Mouse (Mus musculus): ENCODE measurements at regions not wholly inside any gene's neighbourhood (a gene's known extent, or its start where the extent isn't known, plus 50 kb on each side); places are given as distances from the start of the nearest gene placed in this dataset.

- TF ChIP-seq MAFK (IDR thresholded peaks at IDR 0.05; ENCODE audit: insufficient read depth, low read depth, low read length) (no peak), ZC3H11A (IDR thresholded peaks at IDR 0.05; ENCODE audit: borderline replicate concordance, low read depth, low read length) (no peak), ZNF384 (IDR thresholded peaks at IDR 0.05; ENCODE audit: low read depth, low read length) (no peak)
- Histone ChIP-seq H3K9ac (ENCODE audit: insufficient read depth, low read depth, low read length, poor library complexity, severe bottlenecking) (no peak overlapping the region), H3K9me3 (ENCODE audit: control insufficient read depth, insufficient read depth, low read depth, low read length) (no peaks in the 10 kb centered on the region), H3K36me3 (ENCODE audit: control insufficient read depth, insufficient read depth, low read length, poor library complexity, severe bottlenecking) (no peaks in the 10 kb centered on the region), H3K4me3 (ENCODE audit: insufficient read depth in 1 of 2, low read depth in 1 of 2, low read length in 2 of 2, poor library complexity in 1 of 2, severe bottlenecking in 1 of 2) (no peak overlapping the region), H3K4me1 (ENCODE audit: control insufficient read depth in 2 of 2, insufficient read depth in 2 of 2, low read length in 2 of 2, poor library complexity in 1 of 2) (no peaks in the 10 kb centered on the region), H3K27ac (ENCODE audit: insufficient read depth, low read depth, low read length, poor library complexity, severe bottlenecking) (no peak overlapping the region)
- DNase-seq (ENCODE audit: low read depth, low spot score) = no peak
- in situ Hi-C loops (cut with MboI; ENCODE audit: low sequenced_read_pairs in 2 of 2, unreplicated experiment in 2 of 2) = no loop called here
Measured at GRCm38 (mm10) chr2:167823513-167823912, 108.3 kb upstream of the Ptpn1 start.

- Histone ChIP-seq H3K9ac (ENCODE audit: insufficient read depth, low read depth, low read length, poor library complexity, severe bottlenecking) (no peak overlapping the region), H3K4me1 (ENCODE audit: control insufficient read depth in 2 of 2, insufficient read depth in 2 of 2, low read length in 2 of 2, poor library complexity in 1 of 2) (no peaks in the 10 kb centered on the region), H3K36me3 (ENCODE audit: control insufficient read depth, insufficient read depth, low read length, poor library complexity, severe bottlenecking) (no peaks in the 10 kb centered on the region), H3K4me3 (ENCODE audit: insufficient read depth in 1 of 2, low read depth in 1 of 2, low read length in 2 of 2, poor library complexity in 1 of 2, severe bottlenecking in 1 of 2) (no peak overlapping the region), H3K27ac (ENCODE audit: insufficient read depth, low read depth, low read length, poor library complexity, severe bottlenecking) (no peak overlapping the region), H3K9me3 (ENCODE audit: control insufficient read depth, insufficient read depth, low read depth, low read length) (no peaks in the 10 kb centered on the region)
- TF ChIP-seq MAFK (IDR thresholded peaks at IDR 0.05; ENCODE audit: insufficient read depth, low read depth, low read length) (no peak), ZNF384 (IDR thresholded peaks at IDR 0.05; ENCODE audit: low read depth, low read length) (no peak), HCFC1 (IDR thresholded peaks at IDR 0.05; ENCODE audit: borderline replicate concordance, insufficient read depth, low read length) (no peak), CHD2 (IDR thresholded peaks at IDR 0.05; ENCODE audit: low read depth, low read length) (no peak), ZC3H11A (IDR thresholded peaks at IDR 0.05; ENCODE audit: borderline replicate concordance, low read depth, low read length) (no peak)
- in situ Hi-C loops (cut with MboI; ENCODE audit: low sequenced_read_pairs in 2 of 2, unreplicated experiment in 2 of 2) = no loop called here
- no peak for DNase-seq (ENCODE audit: low read depth, low spot score)
Measured at GRCm38 (mm10) chr2:167823044-167823443, 108.8 kb upstream of the Ptpn1 start.

- Histone ChIP-seq H3K4me1 (ENCODE audit: control insufficient read depth in 2 of 2, insufficient read depth in 2 of 2, low read length in 2 of 2, poor library complexity in 1 of 2) (no peaks in the 10 kb centered on the region; a peak in 1 of 4 replicates), H3K4me3 (ENCODE audit: insufficient read depth in 1 of 2, low read depth in 1 of 2, low read length in 2 of 2, poor library complexity in 1 of 2, severe bottlenecking in 1 of 2) (no peak overlapping the region), H3K9me3 (ENCODE audit: control insufficient read depth, insufficient read depth, low read depth, low read length) (no peaks in the 10 kb centered on the region), H3K9ac (ENCODE audit: insufficient read depth, low read depth, low read length, poor library complexity, severe bottlenecking) (no peak overlapping the region), H3K36me3 (ENCODE audit: control insufficient read depth, insufficient read depth, low read length, poor library complexity, severe bottlenecking) (no peaks in the 10 kb centered on the region), H3K27ac (ENCODE audit: insufficient read depth, low read depth, low read length, poor library complexity, severe bottlenecking) (no peak overlapping the region)
- TF ChIP-seq CHD2 (IDR thresholded peaks at IDR 0.05; ENCODE audit: low read depth, low read length) (no peak), HCFC1 (IDR thresholded peaks at IDR 0.05; ENCODE audit: borderline replicate concordance, insufficient read depth, low read length) (no peak), ZNF384 (IDR thresholded peaks at IDR 0.05; ENCODE audit: low read depth, low read length) (no peak), MAFK (IDR thresholded peaks at IDR 0.05; ENCODE audit: insufficient read depth, low read depth, low read length) (no peak), ZC3H11A (IDR thresholded peaks at IDR 0.05; ENCODE audit: borderline replicate concordance, low read depth, low read length) (no peak)
- in situ Hi-C loops (cut with MboI; ENCODE audit: low sequenced_read_pairs in 2 of 2, unreplicated experiment in 2 of 2) = no loop called here
- no peak for DNase-seq (ENCODE audit: low read depth, low spot score)
Measured at GRCm38 (mm10) chr2:167821186-167821585, 110.7 kb upstream of the Ptpn1 start.

- Histone ChIP-seq H3K36me3 (ENCODE audit: control insufficient read depth, insufficient read depth, low read length, poor library complexity, severe bottlenecking) (no peaks in the 10 kb centered on the region), H3K9me3 (ENCODE audit: control insufficient read depth, insufficient read depth, low read depth, low read length) (no peaks in the 10 kb centered on the region), H3K9ac (ENCODE audit: insufficient read depth, low read depth, low read length, poor library complexity, severe bottlenecking) (no peak overlapping the region), H3K4me3 (ENCODE audit: insufficient read depth in 1 of 2, low read depth in 1 of 2, low read length in 2 of 2, poor library complexity in 1 of 2, severe bottlenecking in 1 of 2) (no peak overlapping the region), H3K4me1 (ENCODE audit: control insufficient read depth in 2 of 2, insufficient read depth in 2 of 2, low read length in 2 of 2, poor library complexity in 1 of 2) (no peaks in the 10 kb centered on the region; a peak in 1 of 4 replicates), H3K27ac (ENCODE audit: insufficient read depth, low read depth, low read length, poor library complexity, severe bottlenecking) (no peak overlapping the region)
- in situ Hi-C loops (cut with MboI; ENCODE audit: low sequenced_read_pairs in 2 of 2, unreplicated experiment in 2 of 2) = no loop called here
- no peak for DNase-seq (ENCODE audit: low read depth, low spot score)
- TF ChIP-seq CHD2 (IDR thresholded peaks at IDR 0.05; ENCODE audit: low read depth, low read length) = no peak
- TF ChIP-seq ZC3H11A (IDR thresholded peaks at IDR 0.05; ENCODE audit: borderline replicate concordance, low read depth, low read length) = no peak
- TF ChIP-seq ZNF384 (IDR thresholded peaks at IDR 0.05; ENCODE audit: low read depth, low read length) = no peak
- TF ChIP-seq HCFC1 (IDR thresholded peaks at IDR 0.05; ENCODE audit: borderline replicate concordance, insufficient read depth, low read length) = no peak
- TF ChIP-seq MAFK (IDR thresholded peaks at IDR 0.05; ENCODE audit: insufficient read depth, low read depth, low read length) = no peak
Measured at GRCm38 (mm10) chr2:167818799-167819198, 113.1 kb upstream of the Ptpn1 start.

GRCm38 (mm10) chr2:167817030-167817429 is 114.8 kb upstream of the Ptpn1 start:
- no peak for TF ChIP-seq ZC3H11A (IDR thresholded peaks at IDR 0.05; ENCODE audit: borderline replicate concordance, low read depth, low read length)
- TF ChIP-seq MAFK (IDR thresholded peaks at IDR 0.05; ENCODE audit: insufficient read depth, low read depth, low read length) = no peak
- no peak for TF ChIP-seq ZNF384 (IDR thresholded peaks at IDR 0.05; ENCODE audit: low read depth, low read length)
- no peak for TF ChIP-seq HCFC1 (IDR thresholded peaks at IDR 0.05; ENCODE audit: borderline replicate concordance, insufficient read depth, low read length)
- TF ChIP-seq CHD2 (IDR thresholded peaks at IDR 0.05; ENCODE audit: low read depth, low read length) = no peak
- Histone ChIP-seq H3K27ac (ENCODE audit: insufficient read depth, low read depth, low read length, poor library complexity, severe bottlenecking) (no peak overlapping the region), H3K9me3 (ENCODE audit: control insufficient read depth, insufficient read depth, low read depth, low read length) (no peaks in the 10 kb centered on the region), H3K4me3 (ENCODE audit: insufficient read depth in 1 of 2, low read depth in 1 of 2, low read length in 2 of 2, poor library complexity in 1 of 2, severe bottlenecking in 1 of 2) (no peak overlapping the region), H3K9ac (ENCODE audit: insufficient read depth, low read depth, low read length, poor library complexity, severe bottlenecking) (no peak overlapping the region), H3K4me1 (ENCODE audit: control insufficient read depth in 2 of 2, insufficient read depth in 2 of 2, low read length in 2 of 2, poor library complexity in 1 of 2) (no peaks in the 10 kb centered on the region; a peak in 1 of 4 replicates), H3K36me3 (ENCODE audit: control insufficient read depth, insufficient read depth, low read length, poor library complexity, severe bottlenecking) (no peaks in the 10 kb centered on the region)
- in situ Hi-C loops (cut with MboI; ENCODE audit: low sequenced_read_pairs in 2 of 2, unreplicated experiment in 2 of 2) = no loop called here
- no peak for DNase-seq (ENCODE audit: low read depth, low spot score)

All from ES-E14 (cell line).